Mouse (Mus musculus) embryonic fibroblast, embryonic 13.5 days (primary cell): ENCODE measurements around the gene Ctsd. TPM values are rescaled to one million over a fixed set of nuclear protein-coding genes. Genes with fewer than 3 reads are reported as not detected.

Experiments
- H3K27ac ChIP-seq: 2 replicates; pipeline ENCODE4 v1.5.1; 2012; ENCODE audit warnings: low read length, control low read depth, inconsistent platforms; ENCODE audit not compliant: insufficient read depth
- H3K4me1 ChIP-seq: 2 replicates; pipeline ENCODE4 v1.6.1; 2011; ENCODE audit warnings: low read length; ENCODE audit not compliant: control insufficient read depth, insufficient read depth
- H3K4me3 ChIP-seq: 2 replicates; pipeline ENCODE4 v1.5.1; 2011; ENCODE audit warnings: mild to moderate bottlenecking, control low read depth, low read length; ENCODE audit not compliant: insufficient read depth
- CTCF ChIP-seq: IDR thresholded peaks from 2 replicates; pipeline ENCODE4 v1.5.1; 2011; ENCODE audit warnings: mild to moderate bottlenecking, control low read depth, low read length, moderate library complexity, borderline replicate concordance; ENCODE audit not compliant: insufficient read depth
- POLR2A ChIP-seq: IDR thresholded peaks from 2 replicates; pipeline ENCODE4 v1.6.1; 2011; ENCODE audit warnings: low read depth, mild to moderate bottlenecking, control low read depth, low read length, moderate library complexity
- polyA plus RNA-seq: library from polyadenylated mRNA; stranded (reverse); fragments of >200 nt; gene quantifications from 2 replicates; pipeline ENCODE4 v1.2.4, GENCODE M21; 2011; ENCODE audit warnings: low read depth; ENCODE audit not compliant: missing spikeins, insufficient read length

Ctsd gene
- polyA plus RNA-seq, 1 experiment = 617 TPM

DNA sequence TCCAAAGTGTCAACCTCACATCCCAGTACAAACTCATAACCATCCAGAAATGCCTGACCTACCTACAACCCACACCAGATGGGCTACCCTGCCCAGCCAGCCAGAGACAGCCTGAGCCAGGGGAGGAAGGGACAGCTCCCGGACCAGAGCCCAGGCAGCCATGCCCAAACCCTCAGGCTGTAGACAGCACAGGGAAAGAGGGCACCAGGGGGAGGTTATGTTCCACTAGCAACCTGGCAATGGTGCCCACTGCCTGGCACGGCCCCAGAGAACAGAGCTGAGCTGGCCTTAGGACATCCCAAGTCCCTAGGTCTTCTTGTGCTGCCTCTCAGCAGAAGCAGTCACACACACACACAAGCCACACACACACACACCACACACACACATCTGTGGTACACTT lies 19.0 kb downstream of the Ctsd start:
- H3K4me3 ChIP-seq = no peak overlapping the region
- H3K4me1 ChIP-seq = no peaks in the 10 kb centered on the region
- H3K27ac ChIP-seq = no peak overlapping the region
- TF ChIP-seq CTCF (no peak), POLR2A (no peak)

GRCm38 (mm10) chr7:142363107-142363506 lies 24.7 kb downstream of the Ctsd start:
- TF ChIP-seq POLR2A (0 out of 2 replicates have a peak, but pooled peaks have one; percentile 35), CTCF (no peak)
- H3K4me3 ChIP-seq = no peak overlapping the region
- H3K27ac ChIP-seq = peak overlapping the region; percentile 37; the same call in 1 of the 2 replicates
- H3K4me1 ChIP-seq = peaks cover 7% of the 10 kb centered on the region

DNA sequence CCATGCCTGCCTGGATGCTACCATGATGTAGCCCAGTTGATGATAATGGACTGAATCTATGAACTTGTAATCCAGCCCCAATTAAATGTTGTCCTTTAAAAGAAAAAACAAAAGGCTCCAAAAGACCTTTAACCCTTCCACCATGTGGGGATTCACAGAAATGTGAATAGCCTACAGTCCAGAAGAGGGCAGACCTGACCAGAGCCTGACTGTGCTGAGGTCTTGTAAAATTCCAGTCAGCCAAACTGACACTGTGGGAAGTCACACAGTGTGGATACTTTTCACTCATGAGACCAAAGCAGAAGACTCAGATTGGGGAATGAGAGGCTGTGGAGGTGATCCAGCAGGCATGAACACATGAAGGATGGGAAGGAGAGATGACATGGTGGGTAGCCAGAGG lies 27.1 kb downstream of the Ctsd start:
- no peak overlapping the region for H3K27ac ChIP-seq
- H3K4me3 ChIP-seq = no peak overlapping the region
- TF ChIP-seq POLR2A = no peak
- TF ChIP-seq CTCF = no peak
- H3K4me1 ChIP-seq = peaks cover 7% of the 10 kb centered on the region

GRCm38 (mm10) chr7:142359129-142359528 lies 28.7 kb downstream of the Ctsd start:
- TF ChIP-seq POLR2A = no peak
- TF ChIP-seq CTCF = no peak
- Histone ChIP-seq H3K4me1 (peaks cover 7% of the 10 kb centered on the region), H3K4me3 (no peak overlapping the region), H3K27ac (no peak overlapping the region)

DNA sequence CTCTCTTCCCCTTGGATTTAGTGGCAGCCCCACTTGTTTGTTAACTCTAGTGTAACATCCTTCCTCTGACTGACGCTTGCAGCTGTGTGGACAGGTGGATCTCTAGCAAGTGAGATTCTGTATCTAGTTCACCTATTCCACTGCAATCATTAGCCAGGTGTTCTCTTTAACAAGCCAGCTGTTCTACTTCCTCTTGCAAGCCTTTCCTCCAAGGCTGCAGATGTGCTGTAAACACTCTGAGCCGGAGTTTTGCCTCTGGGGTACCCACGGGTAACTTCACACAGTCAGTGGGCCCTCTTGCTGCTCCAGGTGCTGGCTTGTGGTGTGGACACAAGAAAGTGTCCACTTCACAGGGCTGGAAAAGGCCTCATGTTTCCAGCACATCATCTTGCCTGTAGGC lies 30.3 kb downstream of the Ctsd start:
- Histone ChIP-seq H3K27ac (no peak overlapping the region), H3K4me3 (no peak overlapping the region), H3K4me1 (peaks cover 2% of the 10 kb centered on the region)
- no peak for TF ChIP-seq POLR2A
- no peak for TF ChIP-seq CTCF

- Histone ChIP-seq H3K27ac (no peak overlapping the region), H3K4me3 (no peak overlapping the region), H3K4me1 (no peaks in the 10 kb centered on the region)
- no peak for TF ChIP-seq CTCF
- no peak for TF ChIP-seq POLR2A
Measured at GRCm38 (mm10) chr7:142354661-142355233, 33.1 kb downstream of the Ctsd start.

- Histone ChIP-seq H3K4me1 (no peaks in the 10 kb centered on the region), H3K27ac (no peak overlapping the region), H3K4me3 (no peak overlapping the region)
- TF ChIP-seq POLR2A (no peak), CTCF (no peak)
Measured at GRCm38 (mm10) chr7:142353854-142354253, 34.0 kb downstream of the Ctsd start.

GRCm38 (mm10) chr7:142351569-142351968 lies 36.3 kb downstream of the Ctsd start:
- Histone ChIP-seq H3K27ac (no peak overlapping the region), H3K4me3 (no peak overlapping the region), H3K4me1 (no peaks in the 10 kb centered on the region)
- TF ChIP-seq CTCF = no peak
- TF ChIP-seq POLR2A = no peak

- TF ChIP-seq CTCF (no peak), POLR2A (no peak)
- no peak overlapping the region for H3K4me3 ChIP-seq
- no peaks in the 10 kb centered on the region for H3K4me1 ChIP-seq
- H3K27ac ChIP-seq = no peak overlapping the region
Measured at GRCm38 (mm10) chr7:142349308-142349961, 38.4 kb downstream of the Ctsd start.

DNA sequence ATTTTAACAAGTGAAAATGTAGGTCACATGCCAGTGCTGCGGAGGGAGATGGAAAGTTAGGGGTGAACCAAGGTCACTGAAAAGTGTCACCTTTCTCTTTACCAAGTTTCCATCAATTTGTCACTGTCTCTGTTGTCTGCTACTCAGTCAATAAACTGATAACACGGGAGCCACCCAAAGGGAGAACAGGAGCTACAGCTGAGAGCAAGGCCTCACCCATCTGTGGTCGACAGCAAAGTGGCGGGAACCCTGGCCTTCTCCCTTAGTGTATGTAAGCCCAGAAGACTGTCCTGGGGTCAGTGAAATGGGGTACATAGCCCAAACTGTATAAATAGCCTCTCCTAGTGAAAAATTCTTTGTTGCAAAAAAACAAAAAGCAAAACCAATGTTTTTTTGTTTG lies 40.3 kb downstream of the Ctsd start:
- no peak overlapping the region for H3K27ac ChIP-seq
- no peaks in the 10 kb centered on the region for H3K4me1 ChIP-seq
- no peak overlapping the region for H3K4me3 ChIP-seq
- no peak for TF ChIP-seq POLR2A
- no peak for TF ChIP-seq CTCF

DNA sequence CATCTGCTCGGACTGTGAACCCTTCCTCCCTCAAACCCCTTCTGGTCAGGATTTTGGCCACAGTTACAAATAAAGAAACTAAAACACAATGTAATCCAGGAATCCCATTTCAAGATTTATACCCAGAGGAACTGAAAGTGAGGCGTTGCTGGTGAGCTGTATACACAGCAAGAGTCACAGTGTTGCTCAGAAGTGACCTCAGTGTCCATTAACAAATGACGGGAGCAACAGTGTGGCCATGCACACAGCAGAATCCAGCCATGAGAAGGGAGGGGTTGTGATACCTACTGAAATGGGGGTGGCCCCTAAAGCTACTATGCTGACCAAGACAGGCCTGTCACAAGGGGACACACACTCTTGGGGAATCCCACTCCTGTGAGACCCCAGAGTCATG lies 45.6 kb downstream of the Ctsd start:
- H3K4me3 ChIP-seq = no peak overlapping the region
- H3K4me1 ChIP-seq = no peaks in the 10 kb centered on the region
- no peak for TF ChIP-seq CTCF
- TF ChIP-seq POLR2A = no peak
- no peak overlapping the region for H3K27ac ChIP-seq
